Mouse (Mus musculus): ENCODE measurements around the gene Scgb1b11. TPM values are rescaled to one million over a fixed set of nuclear protein-coding genes. Genes with fewer than 3 reads are reported as not detected.

Gene Scgb1b11
- polyA plus RNA-seq (2012; rRNA removed): not detected in 2 replicates

GRCm38 (mm10) chr7:32222540-32222939 lies at the start of gene Scgb1b11:
Gene Scgb1b11, plus strand, starts transcription at chr7:32222840.

GRCm38 (mm10) chr7:32211045-32211444 lies 11.6 kb upstream of the Scgb1b11 start, which contains the start of gene Scgb2b11:
Gene Scgb2b11, minus strand, starts transcription at chr7:32211145.

Other genes with a start within 250 kb of the Scgb1b11 start
- gene Scgb1b10, start 122.0 kb upstream of the Scgb1b11 start, polyA plus RNA-seq (2012; rRNA removed): not detected in 2 replicates
- not detected in 2 replicates for gene Scgb2b11, start 11.7 kb upstream of the Scgb1b11 start, polyA plus RNA-seq (2012; rRNA removed)
- gene Scgb2b12, start 104.4 kb downstream of the Scgb1b11 start, polyA plus RNA-seq (2012; rRNA removed): not detected in 2 replicates
- not detected in 2 replicates for gene Scgb1b12, start 111.3 kb downstream of the Scgb1b11 start, polyA plus RNA-seq (2012; rRNA removed)
- gene Scgb1b29, start 218.7 kb downstream of the Scgb1b11 start, polyA plus RNA-seq (2012; rRNA removed): not detected in 2 replicates

Measured in liver, embryonic 14 days (tissue).